Mouse (Mus musculus) limb, embryonic 15.5 days (tissue): Measurements from ENCODE around the gene Abcb4. TPM values are rescaled to one million over a fixed set of nuclear protein-coding genes. Genes with fewer than 3 reads are reported as not detected.
"Not testable (repeated sequence)": the region's sequence is repeated elsewhere in the genome, so short reads cannot be mapped to it uniquely, and the experiment has no call there.

ENCODE experiments used
- ATAC-seq: fragments of 200-750 bp; cut with Nextera tagmentation; 2 replicates; pipeline ENCODE4 v1.8.0; 2017; ENCODE audit warnings: low read depth, moderate TSS enrichment; ENCODE audit not compliant: insufficient number of reproducible peaks, low FRiP score, low TSS enrichment
- H3K27ac ChIP-seq: fragments of 300-500 bp; sonication (generic); 2 replicates; pipeline ENCODE4 v1.5.1; 2015; ENCODE audit warnings: moderate library complexity, mild to moderate bottlenecking, inconsistent platforms
- H3K27me3 ChIP-seq: fragments of 300-500 bp; sonication (generic); 2 replicates; pipeline ENCODE4 v1.6.1; 2015; ENCODE audit warnings: inconsistent platforms
- H3K36me3 ChIP-seq: fragments of 300-500 bp; sonication (generic); 2 replicates; pipeline ENCODE4 v1.6.1; 2015; ENCODE audit warnings: inconsistent platforms
- H3K4me1 ChIP-seq: fragments of 300-500 bp; sonication (generic); 2 replicates; pipeline ENCODE4 v1.6.1; 2015; ENCODE audit warnings: inconsistent platforms
- H3K4me2 ChIP-seq: fragments of 300-500 bp; sonication (generic); 2 replicates; pipeline ENCODE4 v1.6.1; 2015; ENCODE audit warnings: mild to moderate bottlenecking, inconsistent platforms
- H3K4me3 ChIP-seq: fragments of 300-500 bp; sonication (generic); 2 replicates; pipeline ENCODE4 v1.5.1; 2015; ENCODE audit warnings: mild to moderate bottlenecking, inconsistent platforms
- H3K9ac ChIP-seq: fragments of 300-500 bp; sonication (generic); 2 replicates; pipeline ENCODE4 v1.6.1; 2015; ENCODE audit warnings: inconsistent platforms
- H3K9me3 ChIP-seq: fragments of 300-500 bp; sonication (generic); 2 replicates; pipeline ENCODE4 v1.6.1; 2016; ENCODE audit warnings: inconsistent platforms
- WGBS: fragments of 180-500 bp; shearing (Covaris S2); methylation state at CpG from one replicate; pipeline ENCODE4 v1.1.7; 2015; 5-methylcytosine and 5-hydroxymethylcytosine counted together
- polyA plus RNA-seq: library from polyadenylated mRNA; unstranded; fragments of >200 nt; fragmentation: Nextera tagmentation; extraction: Ambion mirVana; gene quantifications from 2 replicates; pipeline ENCODE4 v1.2.1, GENCODE M21; 2015

The Abcb4 gene
- polyA plus RNA-seq, 1 experiment from 2014 or later = 0.44 TPM

GRCm38 (mm10) chr5:8928440-8928839 lies 34.9 kb downstream of the Abcb4 start:
- no peak overlapping the region for H3K4me2 ChIP-seq
- H3K4me3 ChIP-seq = no peak overlapping the region
- H3K27ac ChIP-seq = no peak overlapping the region
- H3K36me3 ChIP-seq = no peaks in the 10 kb centered on the region
- H3K9me3 ChIP-seq = no peaks in the 10 kb centered on the region
- 82% methylated on average over 9 of the region's 9 CpGs for WGBS
- H3K9ac ChIP-seq = no peak overlapping the region
- no peak for ATAC-seq
- H3K4me1 ChIP-seq = no peaks in the 10 kb centered on the region
- no peaks in the 10 kb centered on the region for H3K27me3 ChIP-seq

GRCm38 (mm10) chr5:8937965-8938364 lies 44.4 kb downstream of the Abcb4 start:
- no peak for ATAC-seq
- Histone ChIP-seq H3K4me2 (no peak overlapping the region), H3K4me1 (no peaks in the 10 kb centered on the region), H3K36me3 (no peaks in the 10 kb centered on the region), H3K27me3 (no peaks in the 10 kb centered on the region), H3K4me3 (no peak overlapping the region), H3K9me3 (no peaks in the 10 kb centered on the region), H3K9ac (no peak overlapping the region), H3K27ac (no peak overlapping the region)
- 78% methylated on average over 7 of the region's 7 CpGs for WGBS

GRCm38 (mm10) chr5:8941266-8941665 lies 47.7 kb downstream of the Abcb4 start:
- H3K4me1 ChIP-seq, H3K4me3 ChIP-seq, H3K27ac ChIP-seq, H3K9ac ChIP-seq, H3K27me3 ChIP-seq, ATAC-seq, H3K4me2 ChIP-seq, H3K9me3 ChIP-seq, H3K36me3 ChIP-seq: not testable (repeated sequence)
- WGBS = no CpG with 5 or more reads among the region's 1 CpGs

- no peaks in the 10 kb centered on the region for H3K27me3 ChIP-seq
- no peak for ATAC-seq
- H3K4me2 ChIP-seq = no peak overlapping the region
- no peak overlapping the region for H3K27ac ChIP-seq
- H3K36me3 ChIP-seq = no peaks in the 10 kb centered on the region
- no peak overlapping the region for H3K9ac ChIP-seq
- no peaks in the 10 kb centered on the region for H3K4me1 ChIP-seq
- WGBS = 53% methylated on average over 3 of the region's 3 CpGs
- H3K4me3 ChIP-seq = no peak overlapping the region
- no peaks in the 10 kb centered on the region for H3K9me3 ChIP-seq
These were observed 50.3 kb downstream of the Abcb4 start for GRCm38 (mm10) chr5:8943836-8944235.

- Histone ChIP-seq H3K4me1 (no peaks in the 10 kb centered on the region), H3K36me3 (no peaks in the 10 kb centered on the region), H3K9ac (no peak overlapping the region), H3K9me3 (no peaks in the 10 kb centered on the region), H3K4me3 (no peak overlapping the region), H3K27me3 (no peaks in the 10 kb centered on the region), H3K4me2 (no peak overlapping the region), H3K27ac (no peak overlapping the region)
- 71% methylated on average over 4 of the region's 4 CpGs for WGBS
- ATAC-seq = no peak
These were observed 54.0 kb downstream of the Abcb4 start for GRCm38 (mm10) chr5:8947423-8948110.

- WGBS = 85% methylated on average over 2 of the region's 2 CpGs
- Histone ChIP-seq H3K27me3 (no peaks in the 10 kb centered on the region), H3K36me3 (no peaks in the 10 kb centered on the region), H3K9me3 (no peaks in the 10 kb centered on the region), H3K9ac (no peak overlapping the region), H3K4me2 (no peak overlapping the region), H3K27ac (no peak overlapping the region), H3K4me1 (no peaks in the 10 kb centered on the region), H3K4me3 (no peak overlapping the region)
- no peak for ATAC-seq
These were observed 60.1 kb downstream of the Abcb4 start for GRCm38 (mm10) chr5:8953660-8954059.

GRCm38 (mm10) chr5:8955544-8955943 lies 62.0 kb downstream of the Abcb4 start:
- Histone ChIP-seq H3K4me1 (no peaks in the 10 kb centered on the region), H3K27ac (no peak overlapping the region), H3K4me2 (no peak overlapping the region), H3K9ac (no peak overlapping the region), H3K27me3 (no peaks in the 10 kb centered on the region), H3K36me3 (no peaks in the 10 kb centered on the region), H3K4me3 (no peak overlapping the region), H3K9me3 (no peaks in the 10 kb centered on the region)
- no peak for ATAC-seq
- 81% methylated on average over 3 of the region's 3 CpGs for WGBS

GRCm38 (mm10) chr5:8960534-8960933 lies 67.0 kb downstream of the Abcb4 start:
- 85% methylated on average over 4 of the region's 4 CpGs for WGBS
- no peaks in the 10 kb centered on the region for H3K27me3 ChIP-seq
- H3K36me3 ChIP-seq = peaks cover 20% of the 10 kb centered on the region
- no peak overlapping the region for H3K27ac ChIP-seq
- no peak overlapping the region for H3K9ac ChIP-seq
- no peaks in the 10 kb centered on the region for H3K4me1 ChIP-seq
- H3K4me2 ChIP-seq = no peak overlapping the region
- ATAC-seq = no peak
- H3K4me3 ChIP-seq = no peak overlapping the region
- H3K9me3 ChIP-seq = no peaks in the 10 kb centered on the region

- H3K27me3 ChIP-seq = no peaks in the 10 kb centered on the region
- H3K4me1 ChIP-seq = no peaks in the 10 kb centered on the region
- H3K27ac ChIP-seq = no peak overlapping the region
- H3K9me3 ChIP-seq = no peaks in the 10 kb centered on the region
- H3K9ac ChIP-seq = no peak overlapping the region
- ATAC-seq = no peak
- H3K4me2 ChIP-seq = no peak overlapping the region
- H3K4me3 ChIP-seq = no peak overlapping the region
- H3K36me3 ChIP-seq = peaks cover 46% of the 10 kb centered on the region
- 92% methylated on average over 5 of the region's 5 CpGs for WGBS
These were observed 71.0 kb downstream of the Abcb4 start for GRCm38 (mm10) chr5:8964487-8964886.

- H3K9me3 ChIP-seq = no peaks in the 10 kb centered on the region
- H3K4me3 ChIP-seq = no peak overlapping the region
- no peaks in the 10 kb centered on the region for H3K27me3 ChIP-seq
- no peaks in the 10 kb centered on the region for H3K4me1 ChIP-seq
- H3K27ac ChIP-seq = no peak overlapping the region
- no peak overlapping the region for H3K4me2 ChIP-seq
- H3K9ac ChIP-seq = no peak overlapping the region
- peaks cover 58% of the 10 kb centered on the region for H3K36me3 ChIP-seq
- ATAC-seq = no peak
- 92% methylated on average over 2 of the region's 2 CpGs for WGBS
These were observed 77.2 kb downstream of the Abcb4 start for GRCm38 (mm10) chr5:8970694-8971093.

- no peak overlapping the region for H3K4me2 ChIP-seq
- H3K4me1 ChIP-seq = no peaks in the 10 kb centered on the region
- no peaks in the 10 kb centered on the region for H3K27me3 ChIP-seq
- no peaks in the 10 kb centered on the region for H3K9me3 ChIP-seq
- 93% methylated on average over 7 of the region's 7 CpGs for WGBS
- peaks cover 46% of the 10 kb centered on the region for H3K36me3 ChIP-seq
- ATAC-seq = no peak
- H3K27ac ChIP-seq = no peak overlapping the region
- no peak overlapping the region for H3K4me3 ChIP-seq
- no peak overlapping the region for H3K9ac ChIP-seq
These were observed 78.8 kb downstream of the Abcb4 start for GRCm38 (mm10) chr5:8972355-8972754.

GRCm38 (mm10) chr5:8974721-8975120 lies 81.2 kb downstream of the Abcb4 start:
- H3K36me3 ChIP-seq = peaks cover 36% of the 10 kb centered on the region
- H3K9ac ChIP-seq = no peak overlapping the region
- H3K4me3 ChIP-seq = no peak overlapping the region
- no peak for ATAC-seq
- no peak overlapping the region for H3K27ac ChIP-seq
- no peaks in the 10 kb centered on the region for H3K4me1 ChIP-seq
- no peaks in the 10 kb centered on the region for H3K9me3 ChIP-seq
- no peak overlapping the region for H3K4me2 ChIP-seq
- no peaks in the 10 kb centered on the region for H3K27me3 ChIP-seq

GRCm38 (mm10) chr5:8985470-8985869 lies 92.0 kb downstream of the Abcb4 start:
- no peak overlapping the region for H3K4me3 ChIP-seq
- WGBS = 87% methylated on average over 3 of the region's 3 CpGs

More at GRCm38 (mm10) chr5:8985470-8985869, 92.0 kb downstream of the Abcb4 start:
- Histone ChIP-seq H3K9me3 (no peaks in the 10 kb centered on the region), H3K4me1 (no peaks in the 10 kb centered on the region), H3K4me2 (no peak overlapping the region), H3K36me3 (peaks cover 33% of the 10 kb centered on the region), H3K27me3 (no peaks in the 10 kb centered on the region), H3K9ac (no peak overlapping the region), H3K27ac (no peak overlapping the region)
- no peak for ATAC-seq
